26 mouse cellular contexts compared by ENCODE assay signal in the genomic region with DNA sequence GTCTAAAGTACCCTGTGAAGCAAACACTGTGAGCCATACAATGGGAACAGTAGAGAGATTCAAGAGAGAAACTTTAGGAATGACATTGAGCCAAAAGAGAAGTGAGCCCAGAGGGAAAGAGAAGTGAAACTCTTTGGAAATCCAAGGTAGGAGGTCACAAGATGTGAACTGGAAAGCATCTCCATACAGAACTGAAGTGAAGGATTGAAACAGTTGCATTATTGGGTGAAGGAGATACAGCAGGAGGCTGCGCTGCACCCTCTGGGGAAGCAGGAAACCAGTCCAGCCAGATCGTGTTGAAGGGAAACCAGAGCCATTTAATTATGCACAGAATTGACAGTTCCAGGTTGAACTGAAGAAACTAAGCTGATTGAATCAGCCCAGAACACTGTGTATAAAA. TPM values are rescaled to one million over a fixed set of nuclear protein-coding genes. Genes with fewer than 3 reads are reported as not detected.
DNase-seq lines count a peak whose midpoint lies in the region; ATAC-seq and TF ChIP-seq lines count a peak whose summit lies in the region.
"Had no signal": no experiment of that assay in that cellular context is flagged by ENCODE, and none has a peak within 500 bp of the region (broad histone marks: within the 10 kb centered on the region; RNA-seq: fewer than 3 reads in every experiment).

No protein-coding gene starts in this region.

- no peak for ATAC-seq in embryonic facial prominence, embryonic 14.5 days (ENCODE audit: low read depth)
- peak; percentile 71 for ATAC-seq in megakaryocyte progenitor cell, adult 5-6 weeks (replicated peaks; ENCODE audit: poor library complexity)
- ATAC-seq: activated CD4-positive, CD25-positive, alpha-beta regulatory T cell, adult 4 months; forebrain, embryonic 16.5 days; hindbrain, postnatal 0 days; inflammation-experienced regulatory T-cells, adult 6 months had no signal

- peaks cover 1% of the 10 kb centered on the region; the same call in 1 of the 2 replicates for H3K4me1 ChIP-seq in embryonic facial prominence, embryonic 14.5 days (ENCODE audit: control insufficient read depth, insufficient read depth, low read length)
- no peaks in the 10 kb centered on the region for H3K4me1 ChIP-seq in embryonic facial prominence, embryonic 10.5 days
- no peaks in the 10 kb centered on the region for H3K4me1 ChIP-seq in thymus, adult 2 months (replicated peaks; ENCODE audit: control insufficient read depth, insufficient read depth, low read length)

- H3K9ac ChIP-seq in embryonic facial prominence, embryonic 14.5 days (ENCODE audit: low read depth, low read length) = no peak overlapping the region
- H3K9ac ChIP-seq: embryonic facial prominence, embryonic 15.5 days; heart, embryonic 13.5 days; hindbrain, embryonic 14.5 days had no signal

- 36% methylated on average over 2 of the region's 2 CpGs for WGBS in embryonic facial prominence, embryonic 14.5 days
- 67% methylated on average over 2 of the region's 2 CpGs for WGBS in embryonic facial prominence, embryonic 10.5 days
- 58% methylated on average over 2 of the region's 2 CpGs for WGBS in thymus, adult 2 months

- TF ChIP-seq POLR2A in thymus, adult 2 months (IDR thresholded peaks at IDR 0.05; ENCODE audit: control insufficient read depth, extremely low read depth, insufficient read depth, low read length, poor library complexity) = no peak

- H3K9me3 ChIP-seq in embryonic facial prominence, embryonic 14.5 days (ENCODE audit: control insufficient read depth, low read length) = no peaks in the 10 kb centered on the region
- H3K9me3 ChIP-seq in embryonic facial prominence, embryonic 10.5 days = no peaks in the 10 kb centered on the region
- H3K9me3 ChIP-seq: embryonic facial prominence, embryonic 15.5 days; heart, embryonic 13.5 days had no signal

- H3K4me3 ChIP-seq in embryonic facial prominence, embryonic 14.5 days (ENCODE audit: low read depth, low read length) = no peak overlapping the region
- no peak overlapping the region for H3K4me3 ChIP-seq in embryonic facial prominence, embryonic 10.5 days
- no peak overlapping the region for H3K4me3 ChIP-seq in thymus, adult 2 months (ENCODE audit: control insufficient read depth, insufficient read depth, low read length)
- H3K4me3 ChIP-seq: embryonic facial prominence, embryonic 15.5 days; heart, embryonic 13.5 days had no signal

- peak; percentile 47 for DNase-seq in embryonic facial prominence, embryonic 14.5 days (ENCODE audit: low spot score)
- no peak for DNase-seq in embryonic facial prominence, embryonic 10.5 days (ENCODE audit: low spot score)
- peak; percentile 34 for DNase-seq in lung, postnatal 36 days
- DNase-seq in lung, postnatal 4 days = no peak
- DNase-seq in kidney, postnatal 14 days = no peak
- no peak for DNase-seq in thymus, adult 2 months
- DNase-seq: adrenal gland, adult 8-10 months; adrenal gland, postnatal 25 days; cerebellum, adult 11 months; cerebellum, adult 2 months; cerebellum, adult 9-11 months; cerebellum, postnatal 25 days; embryo, embryonic 11 days; gastrocnemius, postnatal 10 days; gastrocnemius, postnatal 36 days; heart, adult 18-20 months; heart, postnatal 14 days; heart, postnatal 4 days had no signal

- no peak for TF ChIP-seq CTCF in thymus, adult 2 months (IDR thresholded peaks at IDR 0.05; ENCODE audit: borderline replicate concordance, control insufficient read depth, extremely low read depth, insufficient read depth, low read length, poor library complexity)

- H3K27me3 ChIP-seq in embryonic facial prominence, embryonic 14.5 days (replicated peaks; ENCODE audit: control insufficient read depth, insufficient read depth, low read length) = no peaks in the 10 kb centered on the region
- no peaks in the 10 kb centered on the region for H3K27me3 ChIP-seq in embryonic facial prominence, embryonic 10.5 days (replicated peaks; ENCODE audit: low read depth, poor library complexity, severe bottlenecking)
- H3K27me3 ChIP-seq in thymus, adult 2 months (ENCODE audit: control insufficient read depth, insufficient read depth, low read length) = no peaks in the 10 kb centered on the region
- H3K27me3 ChIP-seq: embryonic facial prominence, embryonic 15.5 days; heart, embryonic 13.5 days had no signal

- no peak overlapping the region for H3K4me2 ChIP-seq in embryonic facial prominence, embryonic 14.5 days (ENCODE audit: low read depth, low read length)
- H3K4me2 ChIP-seq: embryonic facial prominence, embryonic 15.5 days; heart, embryonic 13.5 days; hindbrain, embryonic 14.5 days had no signal

- H3K36me3 ChIP-seq in embryonic facial prominence, embryonic 14.5 days (ENCODE audit: control insufficient read depth, insufficient read depth, low read length) = no peaks in the 10 kb centered on the region
- no peaks in the 10 kb centered on the region for H3K36me3 ChIP-seq in embryonic facial prominence, embryonic 10.5 days (replicated peaks)
- no peaks in the 10 kb centered on the region for H3K36me3 ChIP-seq in thymus, adult 2 months (ENCODE audit: control insufficient read depth, insufficient read depth, low read length)
- H3K36me3 ChIP-seq: embryonic facial prominence, embryonic 15.5 days; heart, embryonic 13.5 days had no signal

- H3K27ac ChIP-seq in embryonic facial prominence, embryonic 14.5 days (replicated peaks; ENCODE audit: low read depth, low read length) = no peak overlapping the region
- no peak overlapping the region for H3K27ac ChIP-seq in embryonic facial prominence, embryonic 10.5 days (replicated peaks)
- no peak overlapping the region for H3K27ac ChIP-seq in thymus, adult 2 months (ENCODE audit: control insufficient read depth, insufficient read depth, low read length)
- H3K27ac ChIP-seq: embryonic facial prominence, embryonic 15.5 days; heart, embryonic 13.5 days; hindbrain, embryonic 14.5 days; hindbrain, postnatal 0 days had no signal

RNA-seq across cellular contexts. Expression of gene Fry, which starts 22.1 kb away (rescaled TPM):
- polyA plus RNA-seq in embryonic facial prominence, embryonic 14.5 days (2014; fragmentation: Nextera tagmentation; extraction: Ambion mirVana) = 13.9 and 15.1 TPM in 2 replicates
- polyA plus RNA-seq in embryonic facial prominence, embryonic 10.5 days (2016; fragmentation: Nextera tagmentation; extraction: Ambion mirVana) = 5.6 and 7.4 TPM in 2 replicates
- 17.8 and 22.1 TPM in 2 replicates for total RNA-seq in megakaryocyte progenitor cell, adult 5-6 weeks (2015)
- 19.2 and 21.1 TPM in 2 replicates for total RNA-seq in megakaryocyte progenitor cell, adult 5-6 weeks (2017)
- polyA plus RNA-seq in thymus, adult 2 months (2012; rRNA removed) = 9.3 and 9.8 TPM in 2 replicates

Comparison
In these comparisons a context has a peak if more than half of its experiments do, and no peak if none do; other contexts are left out.
1. DNase-seq: peak in embryonic facial prominence, embryonic 14.5 days (single experiment) and lung, postnatal 36 days (single experiment); none in embryonic facial prominence, embryonic 10.5 days (single experiment), lung, postnatal 4 days (0 of 2), kidney, postnatal 14 days (single experiment) and thymus, adult 2 months (single experiment).